Mouse (Mus musculus) neural tube, embryonic 12.5 days (tissue): ENCODE data around the gene Abt1. TPM values are rescaled to one million over a fixed set of nuclear protein-coding genes. Genes with fewer than 3 reads are reported as not detected.

Experiments used
- ATAC-seq: fragments of 200-750 bp; cut with Nextera tagmentation; 2 replicates; pipeline ENCODE4 v1.8.0; 2017; ENCODE audit warnings: low read depth, mild to moderate bottlenecking, moderate TSS enrichment, moderate library complexity; ENCODE audit not compliant: low FRiP score
- H3K27ac ChIP-seq: fragments of 300-500 bp; sonication (generic); 2 replicates; pipeline ENCODE4 v1.5.1; 2016
- H3K27me3 ChIP-seq: fragments of 300-500 bp; sonication (generic); replicated peaks from 2 replicates; pipeline ENCODE4 v1.6.1; 2016; ENCODE audit warnings: mild to moderate bottlenecking
- H3K36me3 ChIP-seq: fragments of 300-500 bp; sonication (generic); 2 replicates; pipeline ENCODE4 v1.6.1; 2016; ENCODE audit warnings: mild to moderate bottlenecking
- H3K4me1 ChIP-seq: fragments of 300-500 bp; sonication (generic); 2 replicates; pipeline ENCODE4 v1.6.1; 2016
- H3K4me2 ChIP-seq: fragments of 300-500 bp; sonication (generic); replicated peaks from 2 replicates; pipeline ENCODE4 v1.6.1; 2016; ENCODE audit warnings: mild to moderate bottlenecking
- H3K4me3 ChIP-seq: fragments of 300-500 bp; sonication (generic); 2 replicates; pipeline ENCODE4 v1.5.1; 2016
- H3K9ac ChIP-seq: fragments of 300-500 bp; sonication (generic); 2 replicates; pipeline ENCODE4 v1.6.1; 2016; ENCODE audit warnings: mild to moderate bottlenecking
- H3K9me3 ChIP-seq: fragments of 300-500 bp; sonication (generic); 2 replicates; pipeline ENCODE4 v1.6.1; 2016; ENCODE audit warnings: mild to moderate bottlenecking
- WGBS: fragments of 180-500 bp; shearing (Covaris S2); methylation state at CpG from one replicate; pipeline ENCODE4 v1.1.7; 2016; 5-methylcytosine and 5-hydroxymethylcytosine counted together
- polyA plus RNA-seq: library from polyadenylated mRNA; unstranded; fragments of >200 nt; fragmentation: Nextera tagmentation; extraction: Ambion mirVana; gene quantifications from 2 replicates; pipeline ENCODE4 v1.2.1, GENCODE M21; 2016

The Abt1 gene
- polyA plus RNA-seq, 1 experiment from 2014 or later = 11.4 TPM

DNA sequence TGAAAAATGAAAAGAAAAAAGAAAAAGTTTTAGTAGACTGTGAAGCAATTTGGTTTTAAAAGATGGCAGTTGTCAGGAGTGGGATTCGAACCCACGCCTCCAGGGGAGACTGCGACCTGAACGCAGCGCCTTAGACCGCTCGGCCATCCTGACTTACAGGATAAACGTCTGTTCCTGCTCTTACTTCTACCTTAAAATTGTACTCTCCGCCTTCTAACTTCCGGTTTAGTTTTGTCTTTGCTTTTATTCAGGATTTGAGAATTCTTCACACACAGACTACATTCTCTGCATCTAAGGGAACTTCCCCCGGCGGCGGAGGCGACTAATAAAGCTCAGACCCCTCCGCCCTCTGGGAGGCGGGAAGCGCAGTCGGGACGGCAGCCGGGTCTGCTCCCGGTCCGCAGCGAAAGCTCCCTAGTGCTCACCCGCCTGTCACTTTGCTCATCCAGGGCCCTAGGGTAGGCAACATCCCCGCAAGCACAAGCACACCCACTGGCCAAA, 29.7 kb upstream of the Abt1 start:
- Histone ChIP-seq H3K4me3 (peak overlapping the region; percentile 53), H3K4me2 (peak overlapping the region; percentile 55), H3K27me3 (no peaks in the 10 kb centered on the region), H3K4me1 (peaks cover 3% of the 10 kb centered on the region; the same call in 1 of the 2 replicates), H3K9me3 (no peaks in the 10 kb centered on the region), H3K36me3 (no peaks in the 10 kb centered on the region), H3K9ac (peak overlapping the region; percentile 53), H3K27ac (peak overlapping the region; percentile 33; the same call in 1 of the 2 replicates)
- ATAC-seq = peak; percentile 81
- WGBS = 1% methylated on average over 25 of the region's 25 CpGs

DNA sequence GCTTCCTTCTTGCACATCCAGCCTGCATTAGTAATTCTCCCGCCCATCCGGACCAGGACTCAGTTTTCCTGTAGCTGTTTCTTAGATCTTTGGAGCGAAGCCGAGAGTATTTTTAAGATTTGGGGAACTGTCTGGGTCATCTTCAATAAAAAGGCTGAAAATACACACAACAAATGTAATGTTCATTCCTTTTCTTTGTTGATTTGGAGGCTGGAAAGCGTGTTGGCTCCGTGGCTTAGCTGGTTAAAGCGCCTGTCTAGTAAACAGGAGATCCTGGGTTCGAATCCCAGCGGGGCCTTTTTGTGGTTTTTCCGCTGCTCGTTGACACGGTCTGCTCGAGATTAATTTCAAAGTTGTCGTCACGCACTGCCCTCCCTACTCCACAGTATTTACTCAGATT, 26.7 kb upstream of the Abt1 start:
- Histone ChIP-seq H3K27ac (no peak overlapping the region), H3K27me3 (no peaks in the 10 kb centered on the region), H3K36me3 (no peaks in the 10 kb centered on the region), H3K4me2 (peak overlapping the region; percentile 68), H3K9me3 (no peaks in the 10 kb centered on the region), H3K4me3 (peak overlapping the region; percentile 47), H3K9ac (peak overlapping the region; percentile 52), H3K4me1 (peaks cover 3% of the 10 kb centered on the region; the same call in 1 of the 2 replicates)
- under 1% methylated on average over 15 of the region's 15 CpGs for WGBS
- ATAC-seq = no peak

DNA sequence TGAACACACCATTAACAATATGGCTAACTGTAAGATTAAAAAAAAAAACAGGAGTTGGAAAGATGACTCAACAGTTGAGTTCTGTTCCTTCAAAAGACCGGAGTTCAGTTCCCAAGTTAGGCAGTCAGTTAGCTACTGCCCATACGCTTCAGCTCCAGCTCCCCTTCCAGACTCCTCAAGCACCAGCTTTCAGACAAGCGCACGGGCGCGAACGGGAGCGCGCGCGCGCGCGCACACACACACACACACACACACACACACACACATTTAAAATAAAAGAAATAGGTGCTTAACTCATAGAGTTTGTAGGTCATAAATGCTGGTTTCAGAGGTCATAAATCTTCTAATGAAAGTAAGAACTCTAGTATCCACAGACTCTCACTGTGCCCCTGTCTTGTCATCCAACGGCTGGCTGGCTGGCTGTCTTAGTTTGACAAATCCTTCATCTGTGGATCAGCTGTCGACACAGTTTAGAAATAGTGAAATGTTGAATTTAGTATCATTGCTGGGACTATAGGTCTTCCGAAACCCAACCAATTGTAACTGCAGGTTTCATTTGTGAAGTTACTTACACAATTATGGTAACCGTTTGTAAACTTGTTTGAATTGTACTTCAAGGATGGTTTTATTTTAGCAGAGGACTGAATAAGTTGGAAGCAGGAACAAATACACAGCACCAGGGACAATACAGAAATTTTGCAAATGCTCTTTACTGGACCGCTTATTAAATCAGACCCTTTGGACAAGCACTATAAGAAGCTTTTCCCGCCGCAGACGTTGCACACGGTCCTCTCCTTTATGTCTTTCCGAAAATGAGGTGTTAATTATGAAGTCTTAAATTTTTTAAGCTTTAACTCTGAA, 25.8 kb upstream of the Abt1 start:
- Histone ChIP-seq H3K4me3 (peak overlapping the region; percentile 47), H3K27me3 (no peaks in the 10 kb centered on the region), H3K4me1 (peaks cover 7% of the 10 kb centered on the region), H3K9ac (peak overlapping the region; percentile 52), H3K36me3 (no peaks in the 10 kb centered on the region), H3K27ac (no peak overlapping the region), H3K9me3 (no peaks in the 10 kb centered on the region), H3K4me2 (peak overlapping the region; percentile 68)
- ATAC-seq = no peak
- under 1% methylated on average over 24 of the region's 24 CpGs for WGBS

DNA sequence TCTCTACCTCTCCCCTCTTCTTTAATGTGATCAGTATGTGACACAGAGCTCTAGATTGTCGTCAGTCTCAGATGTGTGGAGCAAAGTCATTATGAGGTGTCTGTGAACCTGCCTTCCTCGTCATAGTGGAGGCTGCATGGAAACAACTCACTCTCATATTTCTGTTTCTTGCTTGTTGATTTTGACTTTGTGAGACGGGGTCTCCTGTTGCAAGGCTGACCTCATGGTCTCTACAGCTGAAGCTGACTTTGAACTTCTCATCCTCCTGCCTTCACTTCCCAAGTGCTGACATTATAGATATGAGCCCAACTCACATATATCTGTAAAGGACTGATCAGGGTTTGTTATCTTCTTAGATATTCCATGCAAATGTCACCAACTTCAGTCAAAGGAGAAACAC, 25.1 kb upstream of the Abt1 start:
- Histone ChIP-seq H3K36me3 (no peaks in the 10 kb centered on the region), H3K9me3 (no peaks in the 10 kb centered on the region), H3K27ac (no peak overlapping the region), H3K27me3 (no peaks in the 10 kb centered on the region), H3K4me1 (peaks cover 10% of the 10 kb centered on the region), H3K4me2 (peak overlapping the region; percentile 68), H3K9ac (no peak overlapping the region), H3K4me3 (peak overlapping the region; percentile 47; the same call in 1 of the 2 replicates)
- ATAC-seq = no peak
- 52% methylated on average over 3 of the region's 3 CpGs for WGBS

DNA sequence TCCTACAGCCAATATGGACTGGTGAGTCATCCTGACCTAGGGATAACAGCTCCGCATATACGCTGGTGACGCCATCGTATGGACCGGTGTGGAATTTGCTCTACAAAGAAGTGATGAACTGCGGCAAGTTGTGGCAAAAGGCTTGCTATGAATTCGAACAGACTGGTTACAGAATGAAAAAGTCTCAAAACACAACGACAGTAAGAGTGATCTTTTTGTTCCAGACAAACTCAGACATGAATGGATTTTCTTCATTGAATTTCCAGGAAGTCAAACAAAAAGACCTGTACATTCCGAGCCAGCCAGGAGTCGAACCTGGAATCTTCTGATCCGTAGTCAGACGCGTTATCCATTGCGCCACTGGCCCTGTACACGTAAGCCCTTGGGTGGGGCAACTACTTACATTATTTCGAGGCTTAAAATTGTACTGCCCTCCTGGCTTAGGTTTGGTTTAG, 22.9 kb upstream of the Abt1 start:
- Histone ChIP-seq H3K36me3 (no peaks in the 10 kb centered on the region), H3K27me3 (no peaks in the 10 kb centered on the region), H3K4me1 (peaks cover 10% of the 10 kb centered on the region), H3K4me2 (peak overlapping the region; percentile 70), H3K9me3 (no peaks in the 10 kb centered on the region), H3K9ac (peak overlapping the region; percentile 46; the same call in 1 of the 2 replicates), H3K27ac (no peak overlapping the region), H3K4me3 (peak overlapping the region; percentile 56)
- WGBS = under 1% methylated on average over 16 of the region's 16 CpGs
- peak; percentile 80 for ATAC-seq

DNA sequence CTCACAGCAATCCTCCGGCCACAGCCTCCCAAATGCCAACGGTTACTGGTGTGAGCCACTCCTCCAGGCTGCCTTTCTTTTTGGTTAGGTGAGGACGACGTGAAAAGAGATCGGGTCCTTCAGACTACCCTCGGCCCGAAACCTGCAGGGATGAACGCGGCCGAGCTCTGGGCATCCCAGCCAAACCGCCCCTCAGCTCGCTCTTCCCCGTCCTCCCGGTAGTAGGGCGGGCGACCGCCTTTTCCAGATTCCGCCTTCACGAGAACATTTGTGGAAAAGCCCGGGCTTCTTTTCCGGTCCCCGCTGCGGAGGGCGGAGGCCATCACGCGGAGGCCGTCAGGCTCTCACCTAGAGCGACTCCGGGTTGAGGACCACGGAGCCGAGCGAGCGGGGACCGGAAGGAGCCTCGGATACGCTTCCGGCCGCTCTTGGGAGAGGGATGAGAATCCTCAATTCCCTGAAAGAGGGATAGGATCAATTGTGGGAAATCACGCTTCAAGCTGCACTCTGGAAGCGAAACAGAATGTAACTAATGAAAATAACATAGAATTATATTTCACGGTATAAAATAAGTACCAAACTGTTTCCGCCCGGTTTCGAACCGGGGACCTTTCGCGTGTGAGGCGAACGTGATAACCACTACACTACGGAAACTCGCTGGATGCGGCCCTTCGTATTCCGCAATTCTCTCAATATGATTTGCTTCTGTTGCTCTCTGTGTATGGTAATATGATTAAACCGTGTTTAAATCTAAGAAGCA, 22.1 kb upstream of the Abt1 start:
- WGBS = under 1% methylated on average over 55 of the region's 55 CpGs
- Histone ChIP-seq H3K9me3 (no peaks in the 10 kb centered on the region), H3K36me3 (no peaks in the 10 kb centered on the region), H3K27me3 (no peaks in the 10 kb centered on the region), H3K4me3 (peak overlapping the region; percentile 56), H3K27ac (peak overlapping the region; percentile 94), H3K4me2 (peak overlapping the region; percentile 70), H3K9ac (peak overlapping the region; percentile 81), H3K4me1 (peaks cover 10% of the 10 kb centered on the region)
- ATAC-seq = peak; percentile 94

DNA sequence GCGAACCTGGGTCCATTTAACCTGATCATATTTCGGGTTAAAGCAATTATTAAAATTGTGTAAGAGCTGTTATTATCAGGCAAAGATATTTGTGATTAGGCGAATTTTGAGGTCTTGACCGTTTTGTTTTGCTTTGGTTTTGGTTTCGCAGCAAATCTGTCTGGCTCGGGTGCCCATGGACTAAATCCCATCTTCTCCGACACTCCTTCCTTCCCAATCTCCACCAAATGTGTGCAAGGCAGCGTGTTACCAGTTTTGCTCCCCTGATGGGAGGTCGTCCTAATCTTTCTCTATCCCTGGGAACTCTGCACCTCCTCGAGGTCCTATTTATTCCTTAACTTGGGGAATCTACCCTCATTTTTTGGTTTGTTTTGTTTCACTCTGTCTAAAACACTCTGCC, 21.5 kb upstream of the Abt1 start:
- peak overlapping the region; percentile 70 for H3K4me2 ChIP-seq
- peaks cover 10% of the 10 kb centered on the region for H3K4me1 ChIP-seq
- H3K36me3 ChIP-seq = no peaks in the 10 kb centered on the region
- 3% methylated on average over 10 of the region's 10 CpGs for WGBS
- H3K9ac ChIP-seq = peak overlapping the region; percentile 81
- H3K9me3 ChIP-seq = no peaks in the 10 kb centered on the region
- peak overlapping the region; percentile 56 for H3K4me3 ChIP-seq
- no peaks in the 10 kb centered on the region for H3K27me3 ChIP-seq
- ATAC-seq = peak; percentile 9; the same call in 1 of the 2 replicates
- peak overlapping the region; percentile 94 for H3K27ac ChIP-seq

DNA sequence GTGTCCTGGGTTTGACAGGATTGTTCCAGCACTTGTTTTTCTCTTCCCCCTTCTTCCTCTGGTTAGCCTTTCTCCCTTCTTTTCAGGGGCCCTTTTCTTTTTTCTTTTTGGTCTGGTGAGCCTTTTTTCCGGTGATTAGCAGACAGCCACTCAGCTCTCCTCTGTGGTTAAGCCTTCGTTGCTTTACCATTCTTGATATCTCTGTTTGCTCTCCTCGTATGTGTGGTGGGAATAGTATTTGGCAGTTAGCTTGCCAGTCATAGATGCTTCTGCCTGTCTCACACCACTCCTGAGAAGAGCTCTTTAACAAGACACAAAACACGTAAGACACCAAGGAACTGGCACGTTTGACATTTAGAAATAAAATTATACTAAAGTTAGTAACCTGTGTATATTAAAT, 20.8 kb upstream of the Abt1 start:
- Histone ChIP-seq H3K36me3 (no peaks in the 10 kb centered on the region), H3K9ac (no peak overlapping the region), H3K27me3 (no peaks in the 10 kb centered on the region), H3K4me2 (peak overlapping the region; percentile 70), H3K4me3 (no peak overlapping the region), H3K27ac (no peak overlapping the region), H3K9me3 (no peaks in the 10 kb centered on the region), H3K4me1 (peaks cover 10% of the 10 kb centered on the region)
- ATAC-seq = no peak
- 62% methylated on average over 5 of the region's 5 CpGs for WGBS

DNA sequence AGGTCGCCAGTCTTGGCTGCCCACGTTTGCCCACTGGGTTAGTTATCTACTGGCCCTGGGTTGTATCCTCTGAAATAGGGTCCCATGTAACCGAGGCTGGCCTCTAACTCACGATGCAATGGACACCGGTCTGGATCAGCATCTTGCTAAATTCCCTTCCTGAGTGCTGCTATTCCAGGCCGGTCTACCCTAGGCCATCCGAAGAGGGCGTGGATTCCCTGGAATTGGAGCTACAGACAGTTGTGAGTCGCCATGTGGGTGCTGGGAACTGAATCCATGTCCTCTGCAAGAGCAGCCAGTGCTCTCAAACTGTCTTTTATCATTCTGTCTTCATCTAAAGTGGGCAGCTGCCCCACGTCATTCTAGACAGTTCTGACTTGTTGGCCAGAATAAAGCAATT, 16.2 kb upstream of the Abt1 start:
- no peak overlapping the region for H3K4me2 ChIP-seq
- peaks cover 13% of the 10 kb centered on the region for H3K4me1 ChIP-seq
- H3K36me3 ChIP-seq = no peaks in the 10 kb centered on the region
- no peaks in the 10 kb centered on the region for H3K9me3 ChIP-seq
- H3K27me3 ChIP-seq = no peaks in the 10 kb centered on the region
- WGBS = 71% methylated on average over 10 of the region's 10 CpGs
- no peak overlapping the region for H3K4me3 ChIP-seq
- H3K27ac ChIP-seq = no peak overlapping the region
- ATAC-seq = no peak
- no peak overlapping the region for H3K9ac ChIP-seq

DNA sequence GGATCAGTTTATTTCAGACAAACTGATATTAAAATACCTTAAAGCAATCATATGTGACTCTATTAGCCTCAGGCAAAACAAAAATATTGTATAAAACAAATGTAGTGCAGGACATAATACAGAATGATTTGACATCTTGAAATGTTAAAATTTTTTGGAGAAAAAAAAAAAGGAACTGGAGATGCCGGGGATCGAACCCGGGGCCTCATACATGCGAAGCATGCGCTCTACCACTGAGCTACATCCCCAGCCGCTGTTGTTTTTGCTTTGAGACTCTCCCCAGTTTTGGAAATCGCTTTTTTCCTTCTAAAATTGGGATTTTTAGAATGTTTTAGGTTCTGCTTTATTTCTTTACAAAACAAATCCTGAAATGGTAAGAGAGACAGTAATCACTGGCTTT, 14.9 kb upstream of the Abt1 start:
- Histone ChIP-seq H3K4me1 (peaks cover 6% of the 10 kb centered on the region; the same call in 1 of the 2 replicates), H3K9me3 (no peaks in the 10 kb centered on the region), H3K4me3 (peak overlapping the region; percentile 24), H3K27me3 (no peaks in the 10 kb centered on the region), H3K4me2 (peak overlapping the region; percentile 71), H3K36me3 (no peaks in the 10 kb centered on the region), H3K9ac (no peak overlapping the region), H3K27ac (no peak overlapping the region)
- under 1% methylated on average over 7 of the region's 7 CpGs for WGBS
- ATAC-seq = peak; percentile 57; the same call in 1 of the 2 replicates

DNA sequence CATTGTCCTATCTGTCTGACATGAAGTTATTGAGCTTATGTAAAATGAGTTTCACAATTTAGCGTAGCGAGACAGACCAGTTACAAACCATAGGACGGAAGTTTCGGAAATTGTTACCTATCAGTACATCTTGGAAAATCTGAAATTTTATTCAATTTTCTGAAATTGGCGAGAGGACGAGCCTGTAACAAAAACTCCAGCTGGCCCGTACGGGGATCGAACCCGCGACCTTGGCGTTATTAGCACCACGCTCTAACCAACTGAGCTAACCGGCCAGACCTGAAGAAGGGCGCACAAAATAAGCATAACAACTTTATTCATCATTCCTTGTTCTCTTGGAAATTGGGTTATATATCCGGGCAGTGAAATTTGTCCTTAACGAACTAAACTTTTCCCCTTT, 14.2 kb upstream of the Abt1 start:
- peaks cover 6% of the 10 kb centered on the region; the same call in 1 of the 2 replicates for H3K4me1 ChIP-seq
- peak overlapping the region; percentile 71 for H3K4me2 ChIP-seq
- no peak overlapping the region for H3K27ac ChIP-seq
- ATAC-seq = peak; percentile 88
- no peaks in the 10 kb centered on the region for H3K27me3 ChIP-seq
- WGBS = under 1% methylated on average over 17 of the region's 17 CpGs
- no peaks in the 10 kb centered on the region for H3K36me3 ChIP-seq
- H3K9ac ChIP-seq = peak overlapping the region; percentile 54
- no peaks in the 10 kb centered on the region for H3K9me3 ChIP-seq
- H3K4me3 ChIP-seq = peak overlapping the region; percentile 51
